Mouse (Mus musculus): ENCODE measurements around the gene Tmem236. TPM values are rescaled to one million over a fixed set of nuclear protein-coding genes. Genes with fewer than 3 reads are reported as not detected.

Gene Tmem236
- total and polyA plus RNA-seq, 3 experiments: 0.05 TPM; not detected in 2

DNA sequence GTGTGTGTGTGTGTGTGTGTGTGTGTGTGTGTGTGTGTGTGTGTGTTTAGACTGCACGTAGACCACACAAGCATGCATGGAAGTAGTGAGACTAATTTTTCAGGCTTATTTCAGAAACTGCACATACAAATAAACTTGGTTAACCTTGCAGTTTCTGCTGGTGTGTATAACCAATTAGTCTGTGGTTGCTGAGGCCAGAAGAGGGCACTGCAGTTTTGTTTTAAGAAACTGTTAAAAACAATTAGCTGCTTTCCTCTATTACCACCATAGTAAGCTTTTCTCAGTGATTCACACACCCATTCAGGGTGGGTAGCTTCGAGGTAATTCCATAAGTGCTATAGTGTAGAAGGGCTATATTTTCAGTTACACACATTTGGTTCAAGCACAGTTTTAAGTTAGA is 23.5 kb upstream of the Tmem236 start:
- H3K9me3 ChIP-seq (replicated peaks; ENCODE audit: low read length): no peaks in the 10 kb centered on the region
- H3K27me3 ChIP-seq (replicated peaks): no peaks in the 10 kb centered on the region
- dilution Hi-C loops (cut with MboI; ENCODE audit: extremely low pct_ligation_motif_present, extremely low pct_unique_long_range_greater_than_20kb, low sequenced_read_pairs): no loop called here
- H3K9ac ChIP-seq (ENCODE audit: insufficient read depth, low read depth): no peak overlapping the region
- no peak overlapping the region for H3K27ac ChIP-seq (ENCODE audit: insufficient read depth, low read depth)
- peak; percentile 6 for DNase-seq (ENCODE audit: extremely low read depth)
- H3K4me1 ChIP-seq (ENCODE audit: control insufficient read depth in 1 of 2, insufficient read depth in 2 of 2): peaks cover 0 to 7% of the 10 kb centered on the region in 2 experiments; a peak in 1 of 4 replicates
- H3K79me2 ChIP-seq (replicated peaks; ENCODE audit: control insufficient read depth, extremely low read depth, insufficient read depth, poor library complexity, severe bottlenecking): no peaks in the 10 kb centered on the region
- in situ Hi-C loops (cut with MboI; ENCODE audit: low pct_ligation_motif_present, low pct_unique_long_range_greater_than_20kb, low sequenced_read_pairs): no loop called here
- no peak overlapping the region for H3K4me2 ChIP-seq (ENCODE audit: insufficient read depth, low read depth, poor library complexity, severe bottlenecking)
- H3K4me3 ChIP-seq (replicated peaks in 1 of 3; ENCODE audit: low read depth in 2 of 3, low read length in 2 of 3, poor library complexity in 1 of 3): no peak overlapping the region
- peaks cover 6 to 40% of the 10 kb centered on the region in 2 experiments for H3K36me3 ChIP-seq (replicated peaks in 1 of 2; ENCODE audit: control insufficient read depth in 1 of 2, insufficient read depth in 1 of 2, low read length in 1 of 2)
- TF ChIP-seq SMC3 (IDR thresholded peaks at IDR 0.05; ENCODE audit: low read depth, low read length) (peak; percentile 36), JUND (conservative IDR thresholded peaks at IDR 0.05; ENCODE audit: low read depth, low read length) (no peak), MYC (IDR thresholded peaks at IDR 0.05; ENCODE audit: low read depth, low read length) (no peak), RAD21 (IDR thresholded peaks at IDR 0.05; ENCODE audit: low read depth, low read length) (peak; percentile 35), CTCF (conservative IDR thresholded peaks at IDR 0.05 in 1 of 2, IDR thresholded peaks at IDR 0.05 in 1 of 2; ENCODE audit: low read depth in 2 of 2, low read length in 2 of 2) (peak in 1 of 2 experiments; percentile 51; a peak in 2 of 4 replicates)

DNA sequence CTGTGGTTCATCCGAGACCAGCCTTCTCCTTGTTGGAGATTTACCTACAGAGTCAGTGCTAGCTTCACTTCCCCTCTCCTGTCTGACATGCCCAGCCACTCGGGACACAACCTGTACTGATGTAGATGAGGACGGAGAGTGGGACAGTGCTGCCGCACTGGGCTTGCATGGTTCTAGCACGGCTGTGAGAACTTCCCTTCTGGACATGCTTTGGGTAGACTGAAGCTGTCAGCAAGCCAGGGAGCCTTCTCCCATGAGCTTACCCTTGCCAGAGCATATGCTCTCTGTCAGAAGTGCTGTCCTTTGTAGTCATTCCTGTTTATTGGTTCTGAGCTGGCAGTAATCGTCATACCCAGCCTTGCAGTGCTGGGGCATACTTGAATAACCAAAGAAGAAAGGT is 22.5 kb upstream of the Tmem236 start:
- dilution Hi-C loops (cut with MboI; ENCODE audit: extremely low pct_ligation_motif_present, extremely low pct_unique_long_range_greater_than_20kb, low sequenced_read_pairs): no loop called here
- H3K9ac ChIP-seq (ENCODE audit: insufficient read depth, low read depth): no peak overlapping the region
- DNase-seq (ENCODE audit: extremely low read depth): no peak
- TF ChIP-seq MEF2A (IDR thresholded peaks at IDR 0.05; ENCODE audit: borderline replicate concordance, low read depth, low read length) (no peak), ELF1 (IDR thresholded peaks at IDR 0.05; ENCODE audit: low read depth, low read length) (no peak), MAZ (IDR thresholded peaks at IDR 0.05; ENCODE audit: low read depth, low read length) (no peak), CTCF (conservative IDR thresholded peaks at IDR 0.05 in 1 of 2, IDR thresholded peaks at IDR 0.05 in 1 of 2; ENCODE audit: low read depth in 2 of 2, low read length in 2 of 2) (no peak), RCOR1 (conservative IDR thresholded peaks at IDR 0.05; ENCODE audit: low read depth, low read length) (no peak), CHD2 (IDR thresholded peaks at IDR 0.05; ENCODE audit: low read length) (no peak)
- peaks cover 2 to 35% of the 10 kb centered on the region in 2 experiments for H3K36me3 ChIP-seq (replicated peaks in 1 of 2; ENCODE audit: control insufficient read depth in 1 of 2, insufficient read depth in 1 of 2, low read length in 1 of 2)
- no peak overlapping the region for H3K4me3 ChIP-seq (replicated peaks in 1 of 3; ENCODE audit: low read depth in 2 of 3, low read length in 2 of 3, poor library complexity in 1 of 3)
- H3K9me3 ChIP-seq (replicated peaks; ENCODE audit: low read length): no peaks in the 10 kb centered on the region
- H3K4me1 ChIP-seq (ENCODE audit: control insufficient read depth in 1 of 2, insufficient read depth in 2 of 2): peaks cover 0 to 7% of the 10 kb centered on the region in 2 experiments; a peak in 1 of 4 replicates
- no peaks in the 10 kb centered on the region for H3K79me2 ChIP-seq (replicated peaks; ENCODE audit: control insufficient read depth, extremely low read depth, insufficient read depth, poor library complexity, severe bottlenecking)
- no peak overlapping the region for H3K4me2 ChIP-seq (ENCODE audit: insufficient read depth, low read depth, poor library complexity, severe bottlenecking)
- in situ Hi-C loops (cut with MboI; ENCODE audit: low pct_ligation_motif_present, low pct_unique_long_range_greater_than_20kb, low sequenced_read_pairs): no loop called here
- no peaks in the 10 kb centered on the region for H3K27me3 ChIP-seq (replicated peaks)
- no peak overlapping the region for H3K27ac ChIP-seq (ENCODE audit: insufficient read depth, low read depth)

DNA sequence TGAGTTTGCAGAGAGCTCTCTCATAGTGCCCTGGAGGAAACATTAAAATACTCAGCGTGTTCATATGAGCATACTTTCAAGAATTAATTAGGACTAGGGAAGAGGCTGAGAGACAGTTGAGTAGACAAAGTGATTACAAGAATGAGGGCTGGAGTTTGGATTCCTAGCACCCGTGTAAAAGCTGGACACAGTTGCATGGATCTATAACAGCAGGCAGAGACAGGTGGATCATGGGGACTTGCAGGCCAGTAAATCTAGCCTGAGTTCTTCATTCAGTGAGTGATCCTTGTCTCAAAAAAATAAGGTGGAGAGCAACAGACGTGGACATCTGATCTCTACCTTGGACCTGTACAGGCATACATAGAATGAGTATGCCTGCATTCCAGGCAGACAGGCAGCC is 15.3 kb upstream of the Tmem236 start:
- dilution Hi-C loops (cut with MboI; ENCODE audit: extremely low pct_ligation_motif_present, extremely low pct_unique_long_range_greater_than_20kb, low sequenced_read_pairs): no loop called here
- DNase-seq (ENCODE audit: extremely low read depth): no peak
- Histone ChIP-seq H3K9ac (ENCODE audit: insufficient read depth, low read depth) (no peak overlapping the region), H3K79me2 (replicated peaks; ENCODE audit: control insufficient read depth, extremely low read depth, insufficient read depth, poor library complexity, severe bottlenecking) (no peaks in the 10 kb centered on the region), H3K27me3 (replicated peaks) (no peaks in the 10 kb centered on the region), H3K27ac (ENCODE audit: insufficient read depth, low read depth) (no peak overlapping the region), H3K4me1 (ENCODE audit: control insufficient read depth in 1 of 2, insufficient read depth in 2 of 2) (peaks cover 0 to 6% of the 10 kb centered on the region in 2 experiments; a peak in 1 of 4 replicates), H3K36me3 (replicated peaks in 1 of 2; ENCODE audit: control insufficient read depth in 1 of 2, insufficient read depth in 1 of 2, low read length in 1 of 2) (peaks cover 0 to 25% of the 10 kb centered on the region in 2 experiments), H3K4me2 (ENCODE audit: insufficient read depth, low read depth, poor library complexity, severe bottlenecking) (no peak overlapping the region), H3K4me3 (replicated peaks in 1 of 3; ENCODE audit: low read depth in 2 of 3, low read length in 2 of 3, poor library complexity in 1 of 3) (no peak overlapping the region), H3K9me3 (replicated peaks; ENCODE audit: low read length) (no peaks in the 10 kb centered on the region)
- in situ Hi-C loops (cut with MboI; ENCODE audit: low pct_ligation_motif_present, low pct_unique_long_range_greater_than_20kb, low sequenced_read_pairs): no loop called here
- no peak for TF ChIP-seq USF1 (IDR thresholded peaks at IDR 0.05; ENCODE audit: low read depth, low read length)
- TF ChIP-seq JUND (conservative IDR thresholded peaks at IDR 0.05; ENCODE audit: low read depth, low read length): no peak
- no peak for TF ChIP-seq E2F4 (IDR thresholded peaks at IDR 0.05; ENCODE audit: insufficient replicate concordance, low read depth, low read length)
- TF ChIP-seq NELFE (IDR thresholded peaks at IDR 0.05; ENCODE audit: low read depth, low read length): no peak
- no peak for TF ChIP-seq MAX (IDR thresholded peaks at IDR 0.05; ENCODE audit: low read length)
- no peak for TF ChIP-seq ZMIZ1 (IDR thresholded peaks at IDR 0.05; ENCODE audit: low read depth, low read length)
- TF ChIP-seq HCFC1 (IDR thresholded peaks at IDR 0.05; ENCODE audit: low read depth, low read length): no peak
- TF ChIP-seq RAD21 (IDR thresholded peaks at IDR 0.05; ENCODE audit: low read depth, low read length): no peak
- TF ChIP-seq BHLHE40 (IDR thresholded peaks at IDR 0.05; ENCODE audit: low read depth, low read length): no peak
- TF ChIP-seq EP300 (IDR thresholded peaks at IDR 0.05; ENCODE audit: low read length): no peak
- TF ChIP-seq POLR2A (IDR thresholded peaks at IDR 0.05; ENCODE audit: low read depth, low read length): no peak
